Mouse (Mus musculus): ENCODE results near the gene Krtap4-13. TPM values are rescaled to one million over a fixed set of nuclear protein-coding genes. Genes with fewer than 3 reads are reported as not detected.

Krtap4-13 gene
- polyA plus RNA-seq (2017; shearing (Covaris generic)): not detected

GRCm38 (mm10) chr11:99809792-99810191 lies at the start of gene Krtap4-13:
Krtap4-13 (minus strand) TSS chr11:99809892.

GRCm38 (mm10) chr11:99857617-99858016 lies 47.9 kb upstream of the Krtap4-13 start, which contains the start of gene Gm11568:
Gm11568 (plus strand) TSS chr11:99857917.

GRCm38 (mm10) chr11:99851508-99851907 lies 41.8 kb upstream of the Krtap4-13 start, which contains the start of gene Krtap4-16:
Krtap4-16 (minus strand) TSS chr11:99851608.

GRCm38 (mm10) chr11:99837966-99838365 lies 28.3 kb upstream of the Krtap4-13 start, which contains the start of gene 2300003K06Rik:
2300003K06Rik (minus strand) TSS chr11:99838066.

GRCm38 (mm10) chr11:99815566-99815965 lies 5.9 kb upstream of the Krtap4-13 start, which contains the start of gene Gm11564:
Gm11564 (minus strand) TSS chr11:99815666.

GRCm38 (mm10) chr11:99804346-99804745 lies 5.3 kb downstream of the Krtap4-13 start, which contains the start of gene Gm11554:
Gm11554 (minus strand) TSS chr11:99804446.

GRCm38 (mm10) chr11:99798832-99799231 lies 10.9 kb downstream of the Krtap4-13 start, which contains the start of gene Gm11569:
Gm11569 (minus strand) TSS chr11:99798932.

GRCm38 (mm10) chr11:99793367-99793766 lies 16.3 kb downstream of the Krtap4-13 start, which contains the start of gene Gm11596:
Gm11596 (minus strand) TSS chr11:99793467.

GRCm38 (mm10) chr11:99784900-99785299 lies 24.8 kb downstream of the Krtap4-13 start, which contains the start of gene Krtap4-9:
Krtap4-9 (plus strand) TSS chr11:99785200.

GRCm38 (mm10) chr11:99780604-99781003 lies 29.1 kb downstream of the Krtap4-13 start, which contains the start of gene Krtap4-8:
Krtap4-8 (minus strand) TSS chr11:99780704.

GRCm38 (mm10) chr11:99772813-99773212 lies 36.9 kb downstream of the Krtap4-13 start, which contains the start of gene Gm11595:
Gm11595 (minus strand) TSS chr11:99772913.

Other genes starting within 250 kb of the Krtap4-13 start
- not detected for gene Krtap3-1, start 243.3 kb downstream of the Krtap4-13 start, polyA plus RNA-seq (2017; shearing (Covaris generic))
- not detected for gene Krtap1-5, start 228.9 kb downstream of the Krtap4-13 start, polyA plus RNA-seq (2017; shearing (Covaris generic))
- gene Krtap1-4, start 226.2 kb downstream of the Krtap4-13 start, polyA plus RNA-seq (2017; shearing (Covaris generic)): not detected
- not detected for gene Krtap1-3, start 218.6 kb downstream of the Krtap4-13 start, polyA plus RNA-seq (2017; shearing (Covaris generic))
- gene Krtap9-3, start 211.8 kb downstream of the Krtap4-13 start, polyA plus RNA-seq (2017; shearing (Covaris generic)): not detected
- not detected for gene Gm11938, start 206.6 kb downstream of the Krtap4-13 start, polyA plus RNA-seq (2017; shearing (Covaris generic))
- not detected for gene Gm11937, start 199.7 kb downstream of the Krtap4-13 start, polyA plus RNA-seq (2017; shearing (Covaris generic))
- not detected for gene Krtap2-4, start 195.0 kb downstream of the Krtap4-13 start, polyA plus RNA-seq (2017; shearing (Covaris generic))
- not detected for gene Gm11562, start 189.5 kb downstream of the Krtap4-13 start, polyA plus RNA-seq (2017; shearing (Covaris generic))
- gene Krtap4-1, start 181.7 kb downstream of the Krtap4-13 start, polyA plus RNA-seq (2017; shearing (Covaris generic)): not detected
- gene Krtap4-2, start 174.8 kb downstream of the Krtap4-13 start, polyA plus RNA-seq (2017; shearing (Covaris generic)): not detected
- gene Krtap4-7, start 165.8 kb downstream of the Krtap4-13 start, polyA plus RNA-seq (2017; shearing (Covaris generic)): not detected
- not detected for gene Gm11555, start 159.7 kb downstream of the Krtap4-13 start, polyA plus RNA-seq (2017; shearing (Covaris generic))
- gene Gm11563, start 150.9 kb downstream of the Krtap4-13 start, polyA plus RNA-seq (2017; shearing (Covaris generic)): not detected
- gene Krtap4-6, start 143.9 kb downstream of the Krtap4-13 start, polyA plus RNA-seq (2017; shearing (Covaris generic)): not detected
- not detected for gene Gm14190, start 119.2 kb downstream of the Krtap4-13 start, polyA plus RNA-seq (2017; shearing (Covaris generic))
- gene Gm14180, start 75.6 kb downstream of the Krtap4-13 start, polyA plus RNA-seq (2017; shearing (Covaris generic)): not detected
- not detected for gene Gm11595, start 37.0 kb downstream of the Krtap4-13 start, polyA plus RNA-seq (2017; shearing (Covaris generic))
- gene Krtap4-8, start 29.2 kb downstream of the Krtap4-13 start, polyA plus RNA-seq (2017; shearing (Covaris generic)): not detected
- not detected for gene Krtap4-9, start 24.7 kb downstream of the Krtap4-13 start, polyA plus RNA-seq (2017; shearing (Covaris generic))
- not detected for gene Gm11596, start 16.4 kb downstream of the Krtap4-13 start, polyA plus RNA-seq (2017; shearing (Covaris generic))
- gene Gm11569, start 11.0 kb downstream of the Krtap4-13 start, polyA plus RNA-seq (2017; shearing (Covaris generic)): not detected
- not detected for gene Gm11554, start 5.4 kb downstream of the Krtap4-13 start, polyA plus RNA-seq (2017; shearing (Covaris generic))
- not detected for gene Gm11564, start 5.8 kb upstream of the Krtap4-13 start, polyA plus RNA-seq (2017; shearing (Covaris generic))
- gene 2300003K06Rik, start 28.2 kb upstream of the Krtap4-13 start, polyA plus RNA-seq (2017; shearing (Covaris generic)): not detected
- gene Krtap4-16, start 41.7 kb upstream of the Krtap4-13 start, polyA plus RNA-seq (2017; shearing (Covaris generic)): not detected
- not detected for gene Gm11568, start 48.0 kb upstream of the Krtap4-13 start, polyA plus RNA-seq (2017; shearing (Covaris generic))
- gene Gm11559, start 54.6 kb upstream of the Krtap4-13 start, polyA plus RNA-seq (2017; shearing (Covaris generic)): not detected
- not detected for gene Krtap9-1, start 63.5 kb upstream of the Krtap4-13 start, polyA plus RNA-seq (2017; shearing (Covaris generic))
- not detected for gene Gm11567, start 69.3 kb upstream of the Krtap4-13 start, polyA plus RNA-seq (2017; shearing (Covaris generic))
- not detected for gene Krtap31-1, start 98.0 kb upstream of the Krtap4-13 start, polyA plus RNA-seq (2017; shearing (Covaris generic))
- gene Gm11565, start 104.9 kb upstream of the Krtap4-13 start, polyA plus RNA-seq (2017; shearing (Covaris generic)): not detected
- gene Krtap31-2, start 126.4 kb upstream of the Krtap4-13 start, polyA plus RNA-seq (2017; shearing (Covaris generic)): not detected
- not detected for gene Krtap9-5, start 138.6 kb upstream of the Krtap4-13 start, polyA plus RNA-seq (2017; shearing (Covaris generic))
- gene Krtap29-1, start 169.2 kb upstream of the Krtap4-13 start, polyA plus RNA-seq (2017; shearing (Covaris generic)): not detected
- not detected for gene Krtap16-1, start 176.7 kb upstream of the Krtap4-13 start, polyA plus RNA-seq (2017; shearing (Covaris generic))
- not detected for gene Krtap17-1, start 184.1 kb upstream of the Krtap4-13 start, polyA plus RNA-seq (2017; shearing (Covaris generic))
- gene Krt33a, start 206.3 kb upstream of the Krtap4-13 start, polyA plus RNA-seq (2017; shearing (Covaris generic)): not detected
- not detected for gene Krt33b, start 220.0 kb upstream of the Krtap4-13 start, polyA plus RNA-seq (2017; shearing (Covaris generic))
- gene Krt34, start 231.7 kb upstream of the Krtap4-13 start, polyA plus RNA-seq (2017; shearing (Covaris generic)): not detected
- gene Krt31, start 240.7 kb upstream of the Krtap4-13 start, polyA plus RNA-seq (2017; shearing (Covaris generic)): not detected